Mouse (Mus musculus) liver, embryonic 14 days (tissue): Measurements from ENCODE around the gene Vamp8. TPM values are rescaled to one million over a fixed set of nuclear protein-coding genes. Genes with fewer than 3 reads are reported as not detected.

ENCODE experiments used
- polyA plus RNA-seq: library from polyadenylated mRNA; depleted of rRNA; stranded (reverse); fragments of >200 nt; gene quantifications from 2 replicates; pipeline ENCODE4 v1.2.3, GENCODE M21; 2012; rRNA removed

Gene Vamp8
- polyA plus RNA-seq: 201 and 203 TPM in 2 replicates

GRCm38 (mm10) chr6:72389941-72390771 lies at the start of gene Vamp8:
Vamp8 (minus strand) TSS chr6:72390703.

GRCm38 (mm10) chr6:72439355-72440185 lies 49.1 kb upstream of the Vamp8 start, which contains the start of gene Mat2a:
Mat2a (minus strand) TSS chr6:72439558.

GRCm38 (mm10) chr6:72414076-72414756 lies 23.7 kb upstream of the Vamp8 start, which contains the start of gene Ggcx:
Ggcx (plus strand) TSS chr6:72414308.

GRCm38 (mm10) chr6:72380131-72380770 lies 10.3 kb downstream of the Vamp8 start, which contains the start of gene Vamp5:
Vamp5 (minus strand) TSS chr6:72380468.

GRCm38 (mm10) chr6:72366844-72367443 lies 23.6 kb downstream of the Vamp8 start, which contains the start of gene Rnf181:
Rnf181 (minus strand) TSS chr6:72366956.

GRCm38 (mm10) chr6:72355066-72355911 lies 35.2 kb downstream of the Vamp8 start, which contains the start of gene Tmem150a:
Tmem150a (plus strand) TSS chr6:72355447.

GRCm38 (mm10) chr6:72347166-72347941 lies 43.1 kb downstream of the Vamp8 start, which contains the start of gene 0610030E20Rik:
0610030E20Rik (plus strand) TSS chr6:72347317.

GRCm38 (mm10) chr6:72345074-72345567 lies 45.4 kb downstream of the Vamp8 start, which contains the start of gene Usp39:
Usp39 (minus strand) TSS chr6:72345184.

Other genes starting within 250 kb of the Vamp8 start
- 0.35 and 0.42 TPM in 2 replicates for gene Atoh8, start 155.1 kb downstream of the Vamp8 start, polyA plus RNA-seq
- not detected in 2 replicates for gene Sftpb, start 86.1 kb downstream of the Vamp8 start, polyA plus RNA-seq
- 30.2 and 36.7 TPM in 2 replicates for gene Usp39, start 45.5 kb downstream of the Vamp8 start, polyA plus RNA-seq
- gene 0610030E20Rik, start 43.4 kb downstream of the Vamp8 start, polyA plus RNA-seq: 9.8 and 11.2 TPM in 2 replicates
- 31.2 and 38.7 TPM in 2 replicates for gene Tmem150a, start 35.3 kb downstream of the Vamp8 start, polyA plus RNA-seq
- 36.8 and 45.8 TPM in 2 replicates for gene Rnf181, start 23.7 kb downstream of the Vamp8 start, polyA plus RNA-seq
- 74.5 and 75.0 TPM in 2 replicates for gene Vamp5, start 10.2 kb downstream of the Vamp8 start, polyA plus RNA-seq
- gene Ggcx, start 23.6 kb upstream of the Vamp8 start, polyA plus RNA-seq: 10.5 and 13.9 TPM in 2 replicates
- 105 and 115 TPM in 2 replicates for gene Mat2a, start 48.9 kb upstream of the Vamp8 start, polyA plus RNA-seq
- gene Sh2d6, start 131.0 kb upstream of the Vamp8 start, polyA plus RNA-seq: not detected in 2 replicates
- gene Capg, start 153.7 kb upstream of the Vamp8 start, polyA plus RNA-seq: 5.7 and 7.2 TPM in 2 replicates
- gene Elmod3, start 207.7 kb upstream of the Vamp8 start, polyA plus RNA-seq: 2.8 and 3.1 TPM in 2 replicates
- gene Retsat, start 207.8 kb upstream of the Vamp8 start, polyA plus RNA-seq: 5.2 and 5.7 TPM in 2 replicates
- 8.0 and 9.3 TPM in 2 replicates for gene Tgoln1, start 226.3 kb upstream of the Vamp8 start, polyA plus RNA-seq